Mouse (Mus musculus) heart, adult 11 months (tissue): Measurements from ENCODE around the gene Hist1h2bg.
A peak's percentile ranks its signal among the peaks of the same experiment; 100 is the strongest.

ENCODE experiments used
- DNase-seq: peaks from one replicate; pipeline ENCODE4 v3.0.0; 2022

The Hist1h2bg gene

DNA sequence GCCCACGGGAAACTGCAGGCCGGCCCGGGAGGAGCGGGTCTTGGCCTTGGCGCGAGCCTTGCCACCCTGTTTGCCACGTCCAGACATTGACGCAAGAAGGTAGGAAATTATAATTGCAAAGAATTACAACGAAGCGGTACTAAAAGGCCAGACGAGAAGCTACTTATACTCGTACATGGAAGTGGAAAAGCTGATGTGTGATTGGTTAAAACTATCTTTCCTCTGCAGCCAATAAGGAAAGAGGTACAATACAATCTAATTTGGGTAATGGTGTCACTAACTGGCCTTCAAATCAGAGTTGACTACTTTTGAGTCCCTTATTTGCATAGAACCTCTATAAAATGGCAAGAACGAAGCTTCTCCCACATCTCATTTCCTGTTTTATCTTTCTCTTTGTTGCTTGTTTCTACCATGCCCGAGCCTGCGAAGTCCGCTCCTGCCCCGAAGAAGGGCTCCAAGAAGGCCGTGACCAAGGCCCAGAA, at the start of gene Hist1h2bg, which contains the start of gene Hist1h2ae:
Gene Hist1h2bg (plus strand): TSS at position 375 of the 482 bp plus-strand sequence.
Gene Hist1h2ae (minus strand): TSS at position 199 of the 482 bp plus-strand sequence.
- DNase-seq: peak; percentile 98

- DNase-seq: peak; percentile 96
Observed at GRCm38 (mm10) chr13:23521703-23522102, 49.5 kb upstream of the Hist1h2bg start.

DNA sequence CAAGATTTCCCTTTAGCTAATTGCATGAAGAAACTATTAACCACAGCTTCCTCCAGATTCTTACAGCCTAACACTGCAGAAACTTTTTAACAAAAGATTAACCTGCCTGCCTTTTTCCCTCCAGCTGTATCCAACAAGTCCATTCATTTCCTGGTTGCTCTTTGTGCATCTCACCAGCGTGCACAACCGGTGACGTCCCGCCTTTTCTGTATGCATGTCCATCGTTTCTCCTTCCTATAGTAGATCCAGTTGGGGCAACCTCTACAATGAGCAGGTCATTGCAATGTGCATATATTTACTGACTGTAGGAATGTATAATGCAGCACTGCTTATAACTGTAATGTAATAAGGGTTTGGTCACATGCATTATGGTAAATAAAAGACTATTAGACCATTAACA, 47.2 kb upstream of the Hist1h2bg start:
- DNase-seq: peak; percentile 66

- DNase-seq: peak; percentile 95
Observed at GRCm38 (mm10) chr13:23524654-23525053, 46.5 kb upstream of the Hist1h2bg start.

DNA sequence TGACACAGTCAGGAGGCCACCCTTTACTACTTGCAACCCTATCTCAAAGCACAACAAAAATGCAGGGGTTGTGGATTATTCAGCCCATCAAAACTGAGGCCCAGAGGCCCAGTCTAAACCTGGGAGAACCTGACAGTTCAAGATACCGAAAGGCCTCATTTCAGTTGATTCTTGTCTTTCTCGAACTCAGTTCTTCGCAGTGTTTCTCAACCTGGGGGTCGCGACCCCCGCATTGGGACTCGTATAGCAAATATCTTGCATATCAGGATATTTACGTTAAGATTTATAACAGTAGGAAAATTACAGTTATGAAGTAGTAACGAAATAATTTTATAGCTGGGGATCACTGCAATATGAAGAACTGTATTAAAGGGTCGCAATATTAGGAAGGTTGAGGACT, 45.3 kb upstream of the Hist1h2bg start:
- peak; percentile 79 for DNase-seq

DNA sequence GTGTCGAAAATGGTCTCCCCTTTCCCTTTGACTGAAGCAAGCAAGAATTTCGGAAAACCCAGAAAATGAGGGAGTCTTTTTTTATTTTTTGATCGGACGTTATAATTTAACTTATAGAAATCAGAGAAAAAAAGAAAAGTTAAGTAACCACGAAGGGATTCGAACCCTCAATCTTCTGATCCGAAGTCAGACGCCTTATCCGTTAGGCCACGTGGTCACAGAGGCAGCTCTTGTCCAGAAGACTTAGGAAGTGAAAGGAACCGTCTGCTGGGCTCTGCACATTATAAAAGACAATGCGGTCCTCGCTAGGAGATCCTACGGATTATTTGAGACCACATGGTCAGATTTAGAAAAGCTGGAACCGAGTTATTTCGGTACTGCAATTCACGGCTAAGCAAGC, 44.9 kb upstream of the Hist1h2bg start:
- peak; percentile 98 for DNase-seq

DNA sequence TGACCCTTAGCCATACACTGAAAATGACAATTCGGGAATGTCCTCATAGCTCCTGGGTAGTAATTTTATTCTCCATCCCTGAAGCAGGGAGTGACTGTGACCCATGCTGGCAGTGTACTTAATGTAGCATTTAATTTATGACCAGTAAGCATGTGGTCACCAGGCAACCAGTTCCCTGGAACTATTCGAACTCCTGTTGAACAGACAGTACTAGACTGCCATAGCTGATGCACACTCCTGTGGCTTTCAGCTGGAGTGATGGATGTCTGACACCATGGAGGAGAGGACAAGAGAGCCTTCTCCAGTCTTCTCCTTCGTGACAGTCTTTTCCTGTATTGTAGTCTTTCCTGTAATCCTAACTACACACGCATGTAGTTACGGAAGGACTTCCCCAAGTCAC, 42.2 kb upstream of the Hist1h2bg start:
- peak; percentile 82 for DNase-seq

DNA sequence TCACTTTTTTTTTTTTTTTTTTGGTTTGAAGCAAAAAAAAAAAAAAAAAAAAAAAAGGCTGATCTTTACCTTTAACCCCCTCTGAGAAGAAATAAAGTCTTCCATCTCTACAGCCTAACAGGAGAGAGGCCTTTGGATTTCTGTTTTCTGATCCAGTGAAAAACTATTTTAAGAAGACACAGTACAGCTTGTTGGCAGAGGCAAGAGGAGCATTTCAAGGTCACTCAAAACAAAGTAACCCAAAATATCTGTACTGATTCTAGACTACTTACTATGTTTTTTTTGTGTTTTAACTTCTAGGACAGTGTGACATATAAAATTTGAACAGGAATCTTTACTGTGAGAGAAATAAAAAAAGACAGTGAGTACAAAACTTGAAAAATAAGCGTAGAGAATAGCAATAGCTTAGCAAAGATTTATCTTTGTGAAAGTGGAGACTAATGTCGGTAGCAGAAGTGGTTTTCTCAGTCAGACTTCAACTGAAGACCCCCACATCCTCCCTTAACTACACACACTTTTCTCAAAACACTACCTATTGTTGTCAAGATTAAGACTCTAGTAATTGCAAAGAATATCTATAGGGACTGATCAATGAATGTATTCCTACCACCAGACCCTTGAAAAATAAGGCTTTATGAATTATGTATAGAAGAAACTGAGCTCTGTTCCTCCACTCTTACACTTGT, 41.6 kb upstream of the Hist1h2bg start:
- peak; percentile 6 for DNase-seq

DNA sequence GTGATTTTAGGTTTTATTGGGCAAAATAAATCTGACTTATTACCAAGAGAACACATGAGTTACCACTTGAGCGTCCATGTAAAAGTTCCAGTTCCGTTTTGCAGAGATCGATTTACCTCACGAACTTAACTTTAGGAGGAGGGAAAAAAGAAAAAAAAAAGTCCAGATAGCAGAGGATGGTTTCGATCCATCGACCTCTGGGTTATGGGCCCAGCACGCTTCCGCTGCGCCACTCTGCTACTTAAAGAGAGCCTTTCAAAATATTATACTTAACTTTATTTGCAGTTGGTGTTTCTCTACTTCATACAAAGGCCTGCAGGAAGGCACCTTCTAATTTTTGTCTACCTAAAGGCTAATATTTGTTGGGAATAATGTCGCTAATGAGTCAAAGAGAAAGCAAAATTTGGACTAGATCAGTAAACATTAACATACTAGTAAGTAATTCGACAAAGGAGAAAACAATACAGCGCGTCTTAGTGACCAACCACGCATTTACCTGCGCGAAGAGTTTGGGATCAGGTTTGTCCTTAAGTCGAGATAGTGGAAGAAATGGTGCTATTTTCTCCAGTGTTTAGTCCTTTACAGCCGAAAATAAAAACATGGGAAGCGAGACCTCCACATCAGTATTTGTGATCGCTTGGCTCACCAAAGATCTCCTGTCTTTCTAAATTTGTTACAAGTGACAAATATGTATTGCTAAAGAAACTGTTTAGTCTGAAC, 40.9 kb upstream of the Hist1h2bg start:
- peak; percentile 95 for DNase-seq

DNA sequence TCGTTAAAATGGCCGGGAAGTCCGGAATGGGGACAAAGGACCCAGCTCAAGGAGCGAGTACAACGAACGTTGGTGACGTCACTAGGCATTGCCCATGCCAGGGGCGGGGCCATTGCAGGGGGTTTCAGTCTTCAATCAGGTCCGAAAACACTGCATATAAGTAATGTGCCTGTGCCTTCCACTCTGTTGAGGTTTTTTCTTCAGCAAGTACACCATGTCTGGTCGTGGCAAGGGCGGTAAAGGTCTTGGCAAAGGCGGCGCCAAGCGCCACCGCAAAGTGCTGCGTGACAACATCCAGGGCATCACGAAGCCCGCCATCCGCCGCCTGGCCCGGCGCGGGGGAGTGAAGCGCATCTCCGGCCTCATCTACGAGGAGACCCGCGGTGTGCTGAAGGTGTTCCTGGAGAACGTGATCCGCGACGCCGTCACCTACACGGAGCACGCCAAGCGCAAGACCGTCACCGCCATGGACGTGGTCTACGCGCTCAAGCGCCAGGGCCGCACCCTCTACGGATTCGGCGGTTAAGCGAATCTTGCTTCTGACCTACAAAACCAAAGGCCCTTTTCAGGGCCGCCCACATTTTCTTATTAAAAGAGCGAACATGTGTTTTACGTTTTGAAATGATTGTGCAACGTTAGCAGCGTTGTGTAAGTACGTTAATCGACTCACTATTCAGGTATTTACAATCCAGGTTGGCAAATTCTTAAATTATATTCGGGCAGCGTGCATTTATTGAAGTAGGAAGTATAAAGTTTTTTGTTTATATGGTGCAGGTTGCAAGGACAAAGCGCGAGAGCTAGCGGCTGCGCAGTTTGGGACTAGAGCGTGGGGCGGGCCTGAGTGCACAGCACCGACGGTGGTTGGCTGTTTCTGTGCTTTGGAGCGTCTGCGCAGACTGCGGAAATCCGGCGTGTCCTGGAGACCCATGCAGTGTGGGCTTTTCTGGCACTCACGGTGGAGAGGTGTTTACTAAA, 40.0 kb upstream of the Hist1h2bg start, which contains the start of gene Hist1h4h:
Gene Hist1h4h (plus strand): TSS at position 150 of the 975 bp plus-strand sequence.
- peak; percentile 100 for DNase-seq

GRCm38 (mm10) chr13:23532262-23533075, 38.7 kb upstream of the Hist1h2bg start:
- peak; percentile 86 for DNase-seq

DNA sequence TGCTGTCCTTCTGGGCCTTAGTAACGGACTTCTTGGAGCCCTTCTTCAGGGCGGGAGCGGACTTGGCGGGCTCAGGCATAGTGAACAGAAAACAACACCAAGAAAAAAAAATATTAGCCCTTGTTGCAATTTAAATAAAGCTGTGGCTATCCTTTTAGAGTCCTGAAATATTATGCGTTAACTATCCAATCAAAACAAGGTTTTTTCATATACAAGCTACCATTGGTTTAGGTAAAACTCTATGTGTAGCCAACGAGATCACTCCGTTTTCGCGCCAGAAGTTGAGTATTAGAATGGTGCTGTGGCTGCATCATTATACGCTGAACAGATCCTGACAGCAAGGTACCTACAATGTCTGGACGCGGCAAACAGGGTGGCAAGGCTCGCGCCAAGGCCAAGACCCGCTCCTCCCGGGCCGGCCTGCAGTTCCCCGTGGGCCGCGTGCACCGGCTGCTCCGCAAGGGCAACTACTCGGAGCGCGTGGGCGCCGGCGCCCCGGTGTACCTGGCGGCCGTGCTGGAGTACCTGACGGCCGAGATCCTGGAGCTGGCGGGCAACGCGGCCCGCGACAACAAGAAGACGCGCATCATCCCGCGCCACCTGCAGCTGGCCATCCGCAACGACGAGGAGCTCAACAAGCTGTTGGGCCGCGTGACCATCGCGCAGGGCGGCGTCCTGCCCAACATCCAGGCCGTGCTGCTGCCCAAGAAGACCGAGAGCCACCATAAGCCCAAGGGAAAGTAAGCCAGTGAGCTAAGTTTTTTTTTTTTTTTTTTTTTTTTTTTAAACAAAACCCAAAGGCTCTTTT, 37.4 kb upstream of the Hist1h2bg start, which contains the start of gene Hist1h2af:
Gene Hist1h2af (plus strand): TSS at position 347 of the 808 bp plus-strand sequence.
- peak; percentile 97 for DNase-seq

GRCm38 (mm10) chr13:23534368-23535131, 36.6 kb upstream of the Hist1h2bg start:
- DNase-seq: no peak

DNA sequence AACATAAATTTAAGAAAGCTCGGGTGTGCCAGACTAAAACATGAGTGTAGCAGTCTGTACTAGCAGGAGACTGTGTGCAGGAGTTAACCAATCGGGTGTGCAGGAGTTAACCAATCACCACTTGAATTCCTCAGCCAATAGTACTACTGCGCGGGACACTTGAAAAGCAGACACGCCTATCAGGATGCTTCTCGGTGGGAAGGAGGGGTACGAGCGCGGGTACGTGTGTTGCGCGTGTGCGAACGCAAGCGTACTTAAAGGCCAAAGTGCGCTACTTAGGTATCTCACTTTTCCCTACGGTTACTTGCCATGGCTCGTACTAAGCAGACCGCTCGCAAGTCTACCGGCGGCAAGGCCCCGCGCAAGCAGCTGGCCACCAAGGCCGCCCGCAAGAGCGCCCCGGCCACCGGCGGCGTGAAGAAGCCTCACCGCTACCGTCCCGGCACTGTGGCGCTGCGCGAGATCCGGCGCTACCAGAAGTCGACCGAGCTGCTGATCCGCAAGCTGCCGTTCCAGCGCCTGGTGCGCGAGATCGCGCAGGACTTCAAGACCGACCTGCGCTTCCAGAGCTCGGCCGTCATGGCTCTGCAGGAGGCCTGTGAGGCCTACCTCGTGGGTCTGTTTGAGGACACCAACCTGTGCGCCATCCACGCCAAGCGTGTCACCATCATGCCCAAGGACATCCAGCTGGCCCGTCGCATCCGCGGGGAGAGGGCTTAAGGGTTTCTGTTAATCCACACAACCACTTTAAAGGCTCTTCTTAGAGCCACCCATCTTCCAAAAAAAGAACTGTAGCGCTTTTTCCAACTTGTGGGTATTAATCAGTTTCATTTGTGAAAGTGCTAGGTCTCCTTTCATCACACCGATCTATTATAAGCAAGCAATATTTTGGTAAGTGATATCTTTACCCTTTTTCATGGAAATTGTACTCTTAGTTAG, 35.8 kb upstream of the Hist1h2bg start, which contains the start of gene Hist1h3g:
Gene Hist1h3g (plus strand): TSS at position 286 of the 939 bp plus-strand sequence.
- peak; percentile 99 for DNase-seq

DNA sequence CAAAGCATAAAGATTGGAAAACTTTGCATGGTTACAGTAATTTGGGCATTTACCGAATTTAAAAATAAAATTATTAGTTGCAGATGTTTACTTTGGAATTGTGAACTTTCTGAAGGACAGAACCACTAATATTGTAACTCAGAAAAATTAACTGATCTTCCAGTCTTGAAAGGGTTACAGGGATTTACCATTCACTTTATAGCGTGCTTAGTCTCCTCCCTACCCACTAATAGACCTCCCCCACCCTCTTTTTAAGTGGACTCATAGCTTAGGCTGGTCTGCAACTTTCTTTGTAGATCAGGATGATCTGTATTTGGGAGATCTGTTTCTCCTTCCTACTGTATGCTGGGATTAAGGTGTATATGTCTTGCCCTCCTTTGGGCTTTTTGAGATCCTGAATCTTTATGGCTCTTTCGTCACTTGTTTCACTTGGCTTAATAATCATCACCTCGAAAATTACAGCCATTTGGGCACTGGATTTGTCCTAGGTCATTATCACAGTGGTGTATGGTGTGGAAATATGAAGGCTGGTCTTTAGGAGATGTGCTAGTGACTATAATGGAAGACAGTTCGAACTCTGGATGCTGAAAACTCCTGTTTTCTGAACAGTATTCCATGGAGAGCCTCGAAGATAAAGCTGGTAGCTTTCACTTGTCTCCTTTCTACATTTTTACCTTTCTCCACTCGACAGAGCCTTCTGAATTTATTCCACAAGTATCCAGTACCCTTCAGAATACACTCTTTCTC, 34.9 kb upstream of the Hist1h2bg start:
- DNase-seq: peak; percentile 27

- DNase-seq: peak; percentile 73
Observed at GRCm38 (mm10) chr13:23537006-23537710, 34.0 kb upstream of the Hist1h2bg start.

- DNase-seq: peak; percentile 85
Observed at GRCm38 (mm10) chr13:23538249-23538648, 32.9 kb upstream of the Hist1h2bg start.
